Mouse (Mus musculus) adipocyte (in vitro differentiated cells): Measurements from ENCODE around the gene Shisa9.

Experiments used
- DNase-seq: peaks from one replicate; pipeline ENCODE4 v3.0.0-alpha.2; 2016; ENCODE audit warnings: low spot score

Gene Shisa9

DNA sequence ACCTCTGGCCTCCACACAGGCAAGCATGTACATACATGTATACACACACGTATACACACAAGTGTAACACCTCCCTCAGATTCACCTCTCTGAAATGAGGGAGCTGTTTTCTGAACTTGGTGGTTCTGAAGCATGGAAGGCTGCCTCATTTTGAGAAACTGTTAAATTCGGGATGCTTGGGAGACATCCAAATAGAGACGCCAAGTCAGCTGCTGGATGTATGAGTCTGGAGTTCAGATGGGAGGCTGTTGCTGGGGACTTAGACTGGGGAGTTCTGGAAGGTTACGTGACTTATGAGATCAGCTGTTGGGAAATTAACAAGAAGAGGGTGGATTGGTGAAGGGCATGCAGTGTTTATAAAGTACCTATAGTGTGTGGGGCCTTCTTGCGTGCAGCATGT lies 88.7 kb downstream of the Shisa9 start:
- DNase-seq = no peak

DNA sequence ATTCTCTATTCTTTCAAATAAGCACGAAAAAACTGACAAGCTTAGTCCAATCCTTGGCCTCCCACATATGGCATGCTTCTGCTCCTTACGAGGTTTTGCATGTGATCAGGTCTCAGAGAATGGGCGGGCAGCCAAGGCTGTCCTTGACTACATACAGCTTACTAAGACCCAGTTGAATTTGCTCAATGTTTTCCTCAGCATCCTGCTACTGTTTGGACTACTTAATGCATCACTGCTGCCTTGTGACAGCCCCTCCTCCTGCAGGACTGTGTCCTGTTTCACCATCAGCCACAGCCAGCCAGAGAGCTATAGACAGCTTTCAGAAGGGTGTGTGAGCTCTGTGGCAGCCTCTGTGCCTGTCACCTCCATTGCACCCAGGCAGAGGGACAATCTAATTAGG lies 92.4 kb downstream of the Shisa9 start:
- peak; percentile 7 for DNase-seq

DNA sequence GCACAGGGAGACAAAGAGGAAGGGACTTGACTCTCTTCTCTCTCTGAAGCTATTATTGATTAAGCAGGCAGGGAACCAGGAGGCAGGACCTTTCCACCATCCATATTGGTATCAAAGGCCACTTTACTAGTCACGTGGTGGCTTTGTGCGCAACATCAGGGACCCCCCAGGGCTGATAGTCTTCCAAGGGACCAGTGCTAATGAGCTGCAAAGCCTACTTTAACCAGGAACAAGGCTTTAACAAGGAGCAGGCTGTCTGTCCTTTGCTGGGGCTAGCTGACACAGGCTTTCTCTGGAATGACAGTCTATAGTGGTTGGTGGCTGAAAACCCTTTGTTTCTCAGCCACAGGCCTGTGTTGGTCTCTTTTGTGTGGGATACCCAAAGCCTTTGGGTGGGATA lies 92.8 kb downstream of the Shisa9 start:
- DNase-seq = no peak

DNA sequence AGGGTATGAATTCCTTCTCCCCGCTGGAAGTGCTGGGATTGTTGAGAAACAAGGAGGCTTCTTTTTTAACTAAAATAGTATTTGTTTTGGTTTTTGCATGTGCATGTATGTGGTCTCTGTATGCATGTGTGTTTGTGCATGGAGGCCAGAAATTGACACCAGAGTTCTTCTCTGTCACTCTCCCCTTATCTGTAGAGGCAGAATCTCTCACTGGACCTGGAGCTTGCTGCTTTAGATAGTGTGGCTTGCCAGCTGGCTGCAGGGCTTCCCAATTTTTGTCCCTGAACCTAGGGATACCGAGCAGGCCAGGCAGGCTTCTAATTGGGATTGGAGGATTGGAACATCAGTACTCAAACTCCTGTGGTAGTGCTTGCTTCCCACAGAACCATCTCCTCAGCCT lies 99.2 kb downstream of the Shisa9 start:
- no peak for DNase-seq

DNA sequence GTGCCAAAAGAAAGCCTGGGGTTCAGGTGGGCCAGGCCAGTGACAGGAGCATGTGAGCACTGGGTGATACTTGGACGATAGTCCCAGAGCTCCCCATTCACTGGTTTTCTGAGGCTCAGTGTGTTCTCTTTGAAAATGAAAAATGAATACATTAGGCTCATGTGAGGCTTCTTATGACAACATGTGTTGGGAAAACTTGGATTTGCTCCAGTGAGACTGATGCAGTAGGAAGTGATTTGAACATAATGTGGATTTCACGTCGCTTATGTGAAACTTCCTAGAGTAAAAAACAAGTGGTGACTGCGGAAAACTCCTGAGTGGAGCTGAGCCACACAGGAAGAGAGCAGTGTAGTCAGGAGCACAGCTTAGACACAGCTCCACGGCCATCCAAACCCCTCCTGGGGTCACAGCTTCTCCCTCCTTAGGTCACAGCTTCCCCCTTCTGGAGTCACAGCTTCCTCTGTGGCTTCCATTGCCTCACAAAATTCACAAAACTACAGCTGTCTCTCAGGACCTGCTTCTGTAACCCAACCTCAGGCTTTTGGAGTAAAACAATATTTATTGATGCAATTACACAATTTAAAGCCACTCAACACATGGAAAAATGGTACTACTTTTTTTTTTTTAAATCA lies 106.8 kb downstream of the Shisa9 start:
- no peak for DNase-seq

DNA sequence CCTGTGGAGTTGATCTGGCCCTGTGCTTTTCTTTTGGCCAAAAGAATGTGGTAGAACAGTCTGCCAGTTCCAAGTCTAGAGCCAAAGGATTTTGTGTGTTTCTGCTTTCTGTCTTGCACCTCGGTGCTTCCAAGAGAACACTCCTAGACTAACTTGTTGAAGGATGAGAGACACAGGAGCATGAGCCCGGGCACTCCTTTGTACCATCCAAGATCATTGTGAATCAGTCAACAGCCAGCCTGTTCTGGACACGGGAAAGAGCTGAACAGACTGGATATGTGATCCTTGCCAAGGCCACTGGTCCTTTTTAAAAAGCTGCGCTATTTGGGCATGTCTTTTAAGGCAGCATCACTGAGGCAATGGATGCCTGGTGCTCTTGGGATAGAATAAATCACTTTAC lies 109.3 kb downstream of the Shisa9 start:
- DNase-seq = no peak

DNA sequence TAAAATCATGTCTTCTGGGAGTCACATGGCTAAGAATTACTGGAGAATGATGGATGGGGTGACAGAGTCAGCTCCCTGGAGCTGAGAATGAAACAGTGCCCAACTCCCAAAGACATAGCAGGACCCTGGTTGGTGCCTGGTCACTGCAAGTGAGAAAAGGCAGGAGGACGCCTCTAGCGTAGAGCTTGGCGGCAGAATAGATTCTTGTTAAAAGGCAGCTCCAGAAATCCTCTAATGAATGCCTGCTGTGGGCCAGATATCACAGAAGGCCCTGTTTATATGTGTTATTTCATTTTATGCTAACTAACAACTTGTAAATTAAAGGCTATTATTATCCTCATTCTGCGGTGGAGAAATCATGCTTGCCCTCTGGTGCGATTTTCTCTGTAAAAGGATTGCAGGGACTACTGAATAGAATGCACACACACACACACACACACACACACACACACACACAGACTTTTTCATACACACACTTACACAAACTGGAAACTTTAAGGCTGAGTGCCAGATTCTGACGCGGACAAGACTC lies 110.9 kb downstream of the Shisa9 start:
- no peak for DNase-seq

DNA sequence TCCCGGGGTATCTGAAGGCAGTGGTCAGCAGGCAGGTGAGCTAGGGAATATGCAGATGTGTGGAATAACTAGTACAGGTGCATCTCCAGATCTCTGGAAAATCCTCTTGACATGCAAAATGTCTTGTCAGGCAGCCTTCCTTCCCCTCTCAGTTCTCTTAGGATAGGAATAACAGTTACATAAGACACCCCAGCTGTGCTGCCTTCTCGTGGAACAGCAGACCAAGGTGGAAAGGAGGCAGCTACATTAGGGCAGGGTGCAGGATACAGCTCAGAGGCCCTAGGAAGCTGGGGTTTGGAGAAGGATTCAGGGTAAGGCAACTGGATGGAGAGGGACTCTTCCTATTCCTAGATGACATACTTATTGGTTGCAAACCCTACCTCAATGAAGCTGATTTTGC lies 111.5 kb downstream of the Shisa9 start:
- no peak for DNase-seq

DNA sequence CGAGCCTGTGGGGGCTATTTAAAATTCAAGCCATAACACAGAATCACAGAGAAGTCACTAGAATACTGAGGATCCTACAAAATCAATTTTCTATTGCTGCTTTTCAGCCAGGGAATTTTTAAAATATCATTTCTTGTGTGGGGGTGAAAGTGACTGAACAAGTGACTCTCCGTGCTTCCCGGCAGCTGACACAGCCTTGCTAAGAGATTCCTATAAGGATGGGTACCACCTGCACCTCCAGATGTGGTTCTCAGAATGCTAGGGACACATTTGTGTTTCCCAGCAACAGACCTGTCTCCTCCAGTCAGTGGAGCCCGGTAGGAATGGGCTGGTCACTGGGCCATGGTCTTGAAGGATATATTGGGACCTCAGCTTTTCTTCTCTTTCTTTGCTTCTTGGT lies 124.5 kb downstream of the Shisa9 start:
- DNase-seq = no peak

DNA sequence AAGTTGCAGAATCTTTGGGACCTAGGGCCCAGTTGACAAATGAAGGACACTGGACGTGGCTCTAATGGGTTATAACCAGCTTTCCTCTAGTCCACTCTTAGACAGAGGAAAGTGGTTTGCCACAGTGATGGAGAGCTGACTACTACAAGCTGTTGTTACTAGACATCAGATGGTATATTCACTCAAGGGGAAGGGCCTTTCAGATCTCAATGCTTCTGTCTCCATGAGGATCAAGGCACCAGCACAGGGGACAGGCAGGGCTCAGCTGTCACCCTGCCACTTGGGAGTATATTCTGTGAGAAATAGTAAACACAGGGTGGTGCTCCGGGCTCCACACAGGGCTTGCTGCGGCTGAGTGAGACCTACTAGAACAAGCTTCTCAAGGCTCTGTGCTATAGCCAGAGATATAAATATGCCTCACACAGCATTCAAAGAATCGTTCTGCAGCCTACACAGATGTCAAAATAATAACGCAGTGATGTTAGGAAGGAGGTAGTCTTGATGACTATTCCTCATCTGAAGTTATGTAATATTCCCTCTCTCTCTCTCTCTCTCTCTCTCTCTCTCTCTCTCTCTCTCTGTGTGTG lies 127.0 kb downstream of the Shisa9 start:
- no peak for DNase-seq

DNA sequence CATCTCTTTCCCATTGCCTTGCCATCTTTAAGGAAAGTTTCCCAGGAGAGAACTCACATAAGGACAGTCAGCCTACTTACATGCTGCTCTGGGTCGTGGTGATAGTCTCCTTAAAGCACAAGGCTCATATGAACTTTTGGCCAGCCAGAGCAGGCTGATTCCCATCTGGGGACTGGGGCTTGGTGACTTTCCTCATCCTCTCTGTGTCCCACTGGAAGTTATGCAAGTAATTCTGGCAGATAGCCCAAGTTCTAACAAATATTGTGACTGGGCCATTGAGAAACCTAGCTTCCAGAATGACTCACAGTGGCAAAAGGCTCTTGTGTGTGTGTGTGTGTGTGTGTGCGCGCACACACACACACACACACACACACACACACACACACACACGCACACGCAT lies 130.5 kb downstream of the Shisa9 start:
- DNase-seq = peak; percentile 70

DNA sequence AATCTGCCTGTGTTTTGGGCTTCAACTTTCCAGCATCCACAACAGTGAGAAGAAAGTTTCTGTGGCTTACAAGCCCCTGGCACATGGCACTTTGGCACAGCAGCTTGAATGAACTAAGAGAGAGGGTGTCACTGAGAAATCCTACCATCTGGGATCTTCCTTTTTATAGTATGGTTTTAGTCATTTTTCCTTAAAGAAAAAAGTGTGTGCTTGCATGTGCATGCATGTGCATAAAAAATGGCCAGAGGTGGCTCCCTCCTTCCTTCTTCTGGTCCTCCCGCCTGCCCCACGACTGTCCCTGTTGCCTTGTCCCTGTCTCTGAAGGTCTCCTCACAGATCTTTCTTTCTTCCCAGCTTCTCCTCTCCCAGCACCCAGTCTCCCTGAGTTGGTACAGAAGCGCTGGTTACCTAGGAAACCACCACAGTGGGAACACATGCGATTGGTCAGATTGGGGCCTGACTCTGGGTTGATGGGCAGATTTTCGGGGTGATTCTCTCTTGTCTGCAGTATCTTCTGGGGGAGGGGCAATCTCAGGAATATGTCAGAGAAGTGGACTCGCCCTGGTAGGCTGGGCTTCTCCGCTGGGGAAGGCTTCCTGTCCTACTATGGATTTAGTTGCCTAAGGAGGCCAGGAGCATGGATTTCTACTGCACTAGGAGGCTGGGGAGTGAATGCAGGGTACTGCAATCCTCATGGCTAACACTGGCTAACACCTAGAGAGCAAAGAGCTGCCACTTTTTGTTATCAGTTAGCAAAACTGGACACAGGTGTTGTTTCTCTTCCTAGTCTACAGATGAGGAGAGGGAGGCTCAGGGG lies 131.3 kb downstream of the Shisa9 start:
- DNase-seq = no peak

DNA sequence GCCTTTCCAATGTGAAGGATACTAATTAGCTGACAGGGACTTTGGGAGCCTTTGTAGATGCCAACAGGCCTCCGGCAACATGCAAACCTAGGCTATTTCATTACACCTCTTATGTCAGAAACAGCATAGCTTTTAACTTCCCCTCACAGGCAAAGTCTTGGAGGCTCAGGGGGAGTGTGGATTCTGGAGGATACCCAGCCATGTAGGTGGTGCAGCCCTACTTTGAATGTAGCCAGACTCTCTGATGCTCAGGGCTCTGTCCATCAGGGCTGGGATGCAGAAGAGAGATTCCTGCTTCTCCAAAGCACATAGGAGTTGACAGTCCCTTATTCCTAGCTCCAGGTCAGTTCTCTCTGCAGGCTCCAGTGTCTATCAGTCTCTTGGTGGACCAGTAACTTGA lies 133.0 kb downstream of the Shisa9 start:
- DNase-seq = no peak

DNA sequence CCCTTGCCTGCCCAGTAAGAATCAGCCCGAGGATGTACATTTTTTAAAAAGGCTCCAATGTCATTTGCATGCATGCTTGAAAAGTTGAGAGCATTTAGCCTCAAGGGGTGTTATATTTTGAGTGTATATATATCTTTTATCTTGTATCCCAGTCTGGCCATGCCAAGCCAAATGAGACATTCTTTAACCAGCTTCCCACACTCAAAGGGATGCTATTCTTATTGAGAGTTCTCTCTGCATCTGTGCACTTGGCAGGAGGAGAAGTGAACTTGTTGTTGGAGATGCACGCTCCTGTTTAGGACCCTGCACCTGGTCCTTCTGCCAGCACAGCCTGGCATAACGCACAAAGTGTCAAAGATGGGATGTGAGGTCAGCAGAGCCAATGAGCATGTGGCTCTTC lies 135.6 kb downstream of the Shisa9 start:
- DNase-seq = no peak

DNA sequence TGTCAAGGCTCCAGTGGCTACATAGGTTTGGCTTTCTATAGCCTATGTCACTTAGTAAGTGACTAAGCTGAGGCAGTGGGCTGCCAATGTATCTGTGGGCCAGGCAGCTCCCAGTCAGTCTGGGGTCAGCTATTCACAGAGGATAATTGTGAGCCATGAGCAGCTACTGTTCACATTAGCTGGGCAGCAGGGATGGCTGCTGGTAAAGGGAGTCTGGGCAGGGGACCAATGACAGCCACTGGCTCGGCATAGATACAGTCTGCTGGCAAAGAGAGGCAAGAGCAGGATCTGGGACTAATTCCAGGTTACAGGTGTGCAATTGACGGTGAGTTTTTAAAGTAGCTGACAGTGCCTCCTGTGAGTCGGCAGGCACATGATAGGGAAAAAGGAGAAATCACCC lies 145.9 kb downstream of the Shisa9 start:
- DNase-seq = no peak

DNA sequence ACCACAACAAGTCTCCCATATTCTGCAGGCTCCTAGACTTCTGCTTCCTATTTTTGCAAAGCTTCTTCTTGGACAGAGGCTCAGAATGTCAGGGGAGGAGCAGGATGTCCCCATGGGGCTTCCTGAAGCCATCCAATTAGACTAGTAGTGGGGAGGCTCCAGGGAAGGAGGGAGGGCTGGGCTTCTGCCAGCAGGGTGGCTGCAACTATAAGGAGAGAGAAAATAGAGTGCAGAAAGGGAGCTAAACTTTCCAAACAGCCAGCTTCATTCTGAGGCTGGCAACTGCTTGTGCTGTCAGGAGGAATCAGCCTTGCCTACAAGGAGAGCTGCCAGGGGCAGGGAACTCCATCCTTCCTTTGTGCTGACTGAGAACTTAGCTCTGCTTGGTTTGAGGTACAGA lies 162.8 kb downstream of the Shisa9 start:
- no peak for DNase-seq

DNA sequence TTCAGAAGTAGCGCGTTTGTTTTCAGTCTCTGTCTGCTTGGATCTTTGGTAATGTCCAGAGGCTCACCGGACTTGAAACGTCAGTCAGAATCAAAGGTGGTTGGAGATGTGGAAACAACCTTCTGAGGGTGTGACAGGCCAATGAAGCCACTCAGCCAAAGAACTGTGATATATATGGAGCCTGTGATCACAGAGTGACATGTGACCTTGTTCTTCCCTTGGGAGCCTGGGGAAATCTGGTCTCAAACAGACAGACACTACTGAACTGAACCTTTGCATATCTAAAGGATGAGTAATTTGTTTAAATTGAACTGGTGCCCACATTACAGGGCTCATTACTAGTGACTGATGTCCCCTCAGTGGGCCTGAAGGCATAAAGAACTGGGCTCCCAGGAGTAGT lies 168.1 kb downstream of the Shisa9 start:
- DNase-seq = no peak

DNA sequence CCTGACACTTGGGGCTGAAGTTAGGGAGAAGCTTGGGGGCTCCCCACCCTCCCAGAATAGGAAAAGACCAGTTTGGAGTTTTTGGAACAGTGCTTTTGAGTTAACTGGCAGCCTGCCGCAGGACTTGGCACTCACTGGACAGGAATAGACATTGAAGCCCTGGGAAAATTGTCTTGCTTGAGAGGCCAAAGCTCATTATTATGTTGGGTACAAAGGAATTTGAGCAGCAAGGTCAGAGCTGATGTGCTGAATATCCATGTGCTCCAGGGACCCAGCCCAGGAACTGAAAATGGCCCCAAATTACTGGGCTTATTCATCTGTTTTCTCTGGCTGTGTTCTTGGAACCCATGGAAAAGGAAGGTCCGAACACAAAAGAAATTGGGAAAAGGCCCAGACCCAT lies 170.6 kb downstream of the Shisa9 start:
- DNase-seq = no peak

DNA sequence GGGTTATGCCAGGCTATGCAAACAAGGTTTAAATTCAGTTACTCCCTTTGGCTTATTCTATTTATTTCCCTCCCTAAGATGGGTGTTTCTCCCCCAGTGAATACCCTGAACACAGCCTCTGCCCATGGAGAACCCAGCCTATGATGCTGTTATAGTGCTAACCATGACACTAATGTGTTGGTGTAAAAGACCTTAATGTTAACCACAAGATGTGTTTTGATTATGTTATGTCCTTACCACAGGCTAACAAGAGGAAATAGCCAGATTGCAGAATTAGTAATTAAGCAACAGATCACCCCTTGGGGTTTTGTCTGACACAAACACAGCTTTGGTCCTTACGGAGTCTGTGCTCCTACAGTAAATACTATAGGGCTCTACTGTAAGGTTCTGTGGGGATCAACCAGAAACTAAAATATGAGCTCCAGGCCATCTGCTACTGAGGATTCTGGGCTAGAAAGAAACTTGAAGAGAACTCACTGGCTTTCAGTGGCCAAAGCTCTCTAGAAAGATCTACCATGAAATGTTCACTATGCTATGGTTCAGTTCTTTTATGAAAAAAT lies 189.6 kb downstream of the Shisa9 start:
- DNase-seq = no peak

DNA sequence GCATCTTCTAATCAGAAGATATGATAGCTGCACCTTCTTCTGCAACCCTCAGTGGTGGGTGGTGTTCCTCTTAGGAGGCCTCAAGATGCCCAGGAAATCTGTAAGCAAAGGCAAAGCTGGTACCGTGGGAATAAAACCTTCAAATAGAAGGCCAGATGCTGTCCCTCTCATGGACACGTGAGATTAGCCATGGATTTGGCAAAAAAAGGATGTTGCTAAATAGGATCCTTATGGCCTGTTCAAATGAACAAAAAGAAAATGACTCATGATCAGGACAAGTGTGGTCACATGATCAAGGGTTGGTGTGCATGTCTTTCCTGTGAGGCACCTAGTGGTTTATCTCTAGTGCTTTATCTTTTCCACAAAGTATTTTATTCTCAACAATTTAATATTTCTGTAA lies 194.1 kb downstream of the Shisa9 start:
- DNase-seq = no peak

DNA sequence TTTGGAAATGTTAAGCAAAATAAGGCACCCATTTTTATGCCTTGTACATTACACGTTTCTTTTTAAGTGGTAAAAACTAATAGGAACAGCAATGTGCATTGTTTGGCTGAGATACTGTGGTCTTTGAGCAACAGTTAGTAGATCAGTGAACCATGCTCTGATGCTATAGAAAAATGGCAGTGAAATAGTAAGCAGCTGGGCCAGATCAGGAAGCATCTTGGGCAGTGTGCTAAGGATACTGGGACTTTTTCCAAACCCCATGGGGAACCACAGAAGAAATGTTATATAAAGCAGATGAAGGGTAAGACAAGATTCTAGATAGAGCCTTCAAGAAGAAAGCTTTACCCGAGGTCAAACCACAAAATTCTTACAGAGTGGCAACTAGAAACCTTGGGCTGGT lies 205.8 kb downstream of the Shisa9 start:
- DNase-seq = no peak

DNA sequence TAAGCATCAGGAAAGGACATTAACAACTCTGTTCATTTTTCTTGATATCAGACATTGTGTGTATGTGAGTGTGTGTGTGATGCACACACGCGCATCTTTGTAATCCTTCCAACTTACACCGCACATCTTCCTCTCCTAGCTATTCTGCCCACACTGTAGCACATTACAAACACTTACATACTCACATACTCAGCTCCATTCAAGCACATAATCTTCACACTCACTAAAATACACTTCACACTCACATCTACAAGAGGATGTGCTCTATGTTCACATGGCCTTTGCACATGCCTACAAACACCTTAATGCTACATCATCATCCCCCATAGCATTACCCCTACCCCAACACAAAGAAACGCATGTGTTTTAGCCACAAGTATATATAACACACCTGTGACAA lies 212.9 kb downstream of the Shisa9 start:
- no peak for DNase-seq

DNA sequence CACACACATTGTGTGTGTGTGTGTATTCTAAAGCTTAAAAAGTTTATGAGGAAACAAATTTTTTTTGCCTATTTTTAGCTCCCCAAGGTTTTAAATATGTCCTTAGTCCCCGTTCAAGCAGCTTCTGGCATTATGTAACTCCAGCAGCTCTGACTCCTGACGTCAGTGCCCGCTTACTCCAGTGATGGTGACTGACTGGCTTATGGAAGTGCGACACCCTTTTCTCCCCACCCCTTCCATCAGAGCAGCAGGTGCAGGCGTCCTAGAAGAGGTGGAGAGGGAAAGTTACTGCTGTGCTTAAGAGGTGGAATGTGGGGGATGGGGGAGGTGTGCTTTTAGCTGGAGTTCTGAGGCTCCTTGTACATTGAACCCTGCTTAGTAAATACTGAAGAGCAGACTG lies 213.7 kb downstream of the Shisa9 start:
- DNase-seq = no peak
